Mouse (Mus musculus): ENCODE data around the gene Lclat1.

DNA sequence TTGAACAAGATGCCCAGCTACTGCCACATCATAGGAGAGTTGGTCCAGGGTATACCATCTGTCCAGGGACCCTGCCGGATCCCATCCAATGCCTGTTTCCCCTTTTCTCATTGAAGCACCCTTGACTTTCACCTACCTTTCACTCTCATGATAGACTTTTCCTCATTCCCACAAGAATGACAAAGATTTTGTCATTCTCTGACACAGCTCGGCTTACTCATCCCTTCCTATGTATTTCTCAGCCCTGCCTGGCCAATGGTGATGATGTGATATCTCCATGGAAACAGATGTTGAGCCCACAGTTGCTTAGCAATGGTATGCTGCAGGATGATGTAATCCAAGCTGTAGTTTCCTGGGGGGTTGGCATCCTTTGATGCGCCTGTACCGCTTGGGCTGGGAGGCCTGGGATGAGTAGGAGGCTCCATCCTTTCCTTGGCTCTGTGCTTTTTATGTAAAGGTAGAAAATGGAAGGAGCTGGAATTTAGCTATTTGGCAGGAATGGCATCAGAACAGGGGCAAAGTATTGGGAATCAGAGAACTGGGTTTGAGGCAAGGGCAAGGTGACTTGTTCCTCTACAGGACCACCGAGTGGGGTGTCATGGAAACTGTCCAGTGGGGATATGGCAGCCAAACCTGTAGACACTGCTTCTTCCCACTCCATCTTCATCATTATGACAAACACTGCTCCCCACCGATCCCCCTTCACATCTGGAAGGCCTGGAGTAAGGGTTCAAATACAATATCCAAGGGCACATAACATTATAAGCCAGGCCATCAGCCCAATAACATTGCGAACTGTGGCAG lies 164.2 kb downstream of the Lclat1 start:
- TF ChIP-seq CTCF (IDR thresholded peaks at IDR 0.05; ENCODE audit: low read depth, low read length), result no peak
- TF ChIP-seq POLR2A (IDR thresholded peaks at IDR 0.05; ENCODE audit: borderline replicate concordance, low read depth, low read length), result no peak

Measured in bone marrow macrophage, adult 2 months (primary cell).